Mouse (Mus musculus) lung, postnatal 14 days (tissue): ENCODE results near the gene Asf1b.

ENCODE experiments used
- DNase-seq: peaks from one replicate; pipeline ENCODE4 v3.0.0; 2021

Gene Asf1b

DNA sequence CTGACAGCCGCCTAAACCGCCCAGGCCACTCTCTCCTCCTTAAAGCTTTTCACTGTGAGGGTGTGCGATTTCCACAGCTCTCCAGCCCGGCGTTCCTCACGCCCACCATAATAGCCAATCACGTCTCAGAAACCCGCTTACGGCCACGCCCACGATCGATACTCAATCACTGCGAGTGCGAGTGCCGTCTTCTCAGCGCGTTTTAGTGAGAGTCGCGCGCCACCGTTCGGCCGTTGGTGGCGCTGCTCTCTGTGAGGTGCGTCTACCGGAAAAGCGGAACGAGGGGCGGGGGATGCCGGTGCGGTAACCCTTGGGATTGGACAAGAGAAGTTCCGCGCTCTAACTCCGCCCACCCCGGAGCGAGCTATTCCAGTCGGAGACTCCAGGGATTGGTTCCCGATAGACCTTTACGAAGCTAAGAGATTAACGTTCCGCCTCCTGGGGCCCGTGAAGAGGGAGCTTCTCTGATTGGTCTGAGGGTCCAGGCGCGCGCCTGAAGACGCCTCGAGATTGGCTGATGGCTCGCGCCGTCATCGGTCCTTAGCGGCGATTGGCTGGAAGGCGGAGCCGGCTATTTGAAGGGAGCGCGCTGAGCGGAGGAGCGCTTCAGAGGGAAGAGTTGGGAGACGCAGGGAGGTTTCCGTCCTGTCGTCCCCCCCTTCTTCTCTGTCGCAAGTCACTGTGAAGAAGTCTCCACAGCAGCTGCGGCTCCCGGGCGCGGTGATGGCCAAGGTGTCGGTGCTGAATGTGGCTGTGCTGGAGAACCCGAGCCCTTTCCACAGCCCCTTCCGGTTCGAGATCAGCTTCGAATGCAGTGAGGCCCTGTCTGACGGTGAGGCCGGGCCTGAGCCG, at the start of gene Asf1b, which contains the start of gene Gm10644:
TSS of gene Asf1b (plus strand) at position 402 of the 852 bp plus-strand sequence.
TSS of gene Gm10644 (minus strand) at position 100 of the 852 bp plus-strand sequence.
- peak; percentile 98 for DNase-seq

DNA sequence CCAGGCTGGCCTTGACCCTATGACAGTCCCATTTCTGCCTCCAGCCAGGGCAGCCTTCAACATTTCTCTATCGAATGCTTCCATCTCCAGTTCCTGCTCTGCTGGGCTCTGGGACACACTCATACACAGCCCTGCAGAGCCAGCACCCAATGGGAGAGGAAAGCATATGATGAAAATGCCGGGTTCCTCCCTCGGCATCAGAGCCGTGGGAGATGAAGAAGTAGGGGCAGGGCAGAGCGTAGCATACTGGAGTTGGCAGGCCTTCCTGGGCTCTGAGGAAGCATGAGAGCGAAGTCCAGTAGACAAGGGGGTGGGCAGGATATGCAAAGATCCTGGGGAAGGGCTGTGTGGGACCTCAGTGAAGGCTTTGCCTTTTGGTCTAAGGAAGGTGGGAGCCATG, 46.7 kb upstream of the Asf1b start:
- DNase-seq: no peak

DNA sequence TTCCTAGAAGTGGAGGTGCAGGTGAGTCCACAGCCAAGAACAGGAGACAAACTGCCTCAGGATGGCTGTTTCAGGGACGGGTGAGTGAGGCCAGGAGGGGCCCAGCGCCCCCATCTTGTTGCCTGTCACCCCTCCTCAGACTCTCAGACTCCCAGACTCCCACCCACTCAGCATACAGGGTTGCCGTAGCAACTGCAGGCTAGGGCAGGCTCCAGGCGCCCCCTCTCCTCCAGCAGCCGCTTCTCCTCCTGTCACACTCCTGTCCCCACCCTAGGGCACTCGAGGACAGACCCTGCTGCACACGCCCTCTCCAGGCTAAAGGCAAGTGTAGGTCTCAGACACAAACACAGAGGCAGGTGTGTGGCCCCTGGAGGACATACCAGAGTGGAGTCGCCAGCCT, 46.0 kb upstream of the Asf1b start:
- DNase-seq: no peak

DNA sequence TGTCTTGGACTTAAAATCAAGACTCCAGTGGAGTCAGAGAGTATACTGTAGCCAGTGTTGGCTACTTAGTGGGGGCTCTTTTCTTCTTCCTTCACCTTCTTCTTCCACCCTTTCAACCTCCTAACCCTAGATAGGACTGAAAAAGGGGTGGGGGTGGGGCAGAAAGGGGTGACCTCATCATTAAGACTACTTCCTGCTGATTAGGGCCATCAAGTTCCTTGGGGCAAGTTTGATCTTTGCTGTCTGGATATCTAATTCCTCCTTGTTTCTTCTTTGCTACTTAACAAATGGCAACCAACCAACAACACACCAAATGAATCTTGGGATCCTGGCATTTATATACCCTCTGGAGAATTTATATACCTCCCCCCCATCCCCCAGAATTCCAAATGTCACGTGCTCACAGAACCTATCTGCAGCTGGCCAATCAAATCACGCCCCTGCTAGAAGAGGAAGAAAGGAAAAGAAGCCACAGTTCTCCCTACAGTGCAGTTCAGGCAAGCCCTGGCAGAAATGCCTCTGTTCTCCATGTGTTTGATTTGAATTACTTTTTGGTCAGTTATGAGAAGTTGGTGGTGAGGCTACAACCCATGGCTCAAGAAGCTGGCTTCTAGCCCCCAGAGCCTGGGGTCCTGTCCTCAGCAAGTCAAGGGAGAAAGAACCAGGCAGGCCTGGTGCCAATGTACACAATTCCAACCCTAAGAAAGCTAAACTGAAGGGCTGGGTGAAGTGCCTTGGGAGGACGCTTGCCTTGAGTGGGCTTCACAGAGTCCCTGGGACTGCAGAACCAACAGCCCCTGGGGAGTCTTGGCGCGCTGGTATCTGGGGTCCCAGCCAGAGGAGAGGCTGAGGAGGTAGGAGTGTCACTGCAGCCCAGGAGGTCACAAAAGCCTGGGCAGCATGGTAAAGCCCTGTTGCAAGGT, 43.2 kb upstream of the Asf1b start:
- peak; percentile 30 for DNase-seq

DNA sequence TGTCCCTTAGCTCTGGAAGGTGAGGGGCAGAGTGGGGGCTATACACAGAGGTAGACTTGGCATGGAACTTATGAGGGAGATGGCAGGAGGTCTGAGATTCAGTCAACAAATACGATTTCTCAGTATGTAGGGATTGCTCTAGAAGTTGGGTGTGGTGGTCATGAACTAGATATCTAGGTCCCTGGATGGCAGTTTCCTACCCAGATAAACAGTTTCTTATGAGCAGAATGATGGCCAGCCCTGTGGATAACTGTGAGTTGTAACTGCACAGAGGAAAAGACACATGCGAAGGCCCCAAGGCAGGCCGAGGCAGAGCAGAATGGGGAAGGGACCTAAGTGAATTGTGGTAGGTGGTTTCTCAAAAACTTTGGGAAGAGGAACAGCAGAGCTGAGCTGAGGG, 41.1 kb upstream of the Asf1b start:
- DNase-seq: no peak

DNA sequence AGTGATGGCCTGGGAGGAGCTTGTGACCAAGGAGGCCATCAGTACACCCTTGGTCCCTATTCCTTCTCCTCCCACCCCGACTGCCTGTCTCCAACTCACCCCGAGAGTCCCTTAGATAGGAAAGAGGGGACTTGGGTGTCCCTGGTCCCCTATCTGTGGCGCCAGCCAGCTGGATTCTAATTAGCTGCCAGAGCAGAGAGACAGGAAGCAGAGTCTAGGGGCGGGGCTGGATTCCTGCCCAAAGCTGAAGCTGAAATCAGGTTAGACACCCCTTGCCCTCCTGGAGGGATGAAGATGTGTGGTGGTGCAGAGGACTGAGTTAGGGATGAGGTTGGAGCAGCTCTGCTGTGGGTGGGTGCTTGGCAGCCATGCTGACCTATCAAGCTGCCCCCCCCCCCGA, 40.4 kb upstream of the Asf1b start:
- peak; percentile 36 for DNase-seq

DNA sequence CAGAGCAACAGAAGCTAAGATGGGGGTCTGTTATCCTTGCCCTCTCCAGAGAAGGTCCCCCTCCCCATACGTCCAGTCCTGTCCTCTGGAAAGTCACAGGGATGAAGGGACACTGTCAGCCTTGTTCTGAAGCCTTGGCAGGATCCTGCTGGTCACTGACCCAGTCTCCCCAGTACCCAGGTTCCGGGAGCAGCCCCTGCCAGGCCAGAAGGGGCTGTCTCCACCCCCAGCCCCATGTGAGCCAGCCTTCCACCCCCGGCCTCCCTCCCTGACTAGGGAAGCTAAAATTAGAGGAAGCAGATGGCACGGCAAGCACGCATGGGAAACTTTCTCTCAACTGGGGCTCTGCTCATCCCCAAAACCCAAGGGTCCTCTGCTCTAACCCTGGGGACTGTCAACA, 39.3 kb upstream of the Asf1b start:
- DNase-seq: no peak

DNA sequence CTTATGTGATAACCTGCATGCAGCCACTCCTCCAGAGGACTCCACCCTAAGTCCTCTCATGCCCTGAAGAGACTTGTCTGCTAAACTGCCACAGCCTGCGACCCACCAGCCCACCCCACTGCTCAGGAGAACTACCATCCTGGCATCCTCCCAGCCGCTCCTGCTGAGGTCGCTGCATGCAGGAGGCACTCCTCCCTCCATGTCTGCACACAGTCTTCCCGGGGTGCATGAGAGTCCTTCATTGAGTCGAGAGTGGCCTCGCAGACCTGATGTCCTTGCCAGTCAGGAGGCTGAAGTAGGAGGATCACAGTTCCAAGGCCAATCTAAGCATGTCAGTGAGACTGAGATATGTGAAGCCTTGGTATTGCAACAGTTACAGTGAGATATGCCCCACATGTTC, 37.7 kb upstream of the Asf1b start:
- DNase-seq: no peak

DNA sequence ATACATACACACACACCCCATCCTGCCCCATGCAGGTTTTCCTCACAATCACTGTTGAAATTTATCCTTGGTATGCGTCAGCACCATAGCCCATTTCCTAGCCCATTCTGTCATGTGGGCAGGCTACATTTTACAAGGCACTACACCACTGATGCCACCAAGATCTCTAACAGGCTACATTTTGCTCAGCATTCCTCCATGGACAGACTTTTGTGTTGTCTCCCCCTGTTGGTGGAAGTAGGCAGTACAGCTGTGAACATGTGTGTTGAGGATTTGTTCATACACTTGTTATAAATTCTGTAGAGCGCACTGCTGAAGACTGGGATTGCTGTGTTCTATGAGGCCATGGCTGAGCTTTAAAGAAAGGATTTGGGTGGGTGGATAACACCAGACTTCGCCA, 33.7 kb upstream of the Asf1b start:
- DNase-seq: peak; percentile 89

DNA sequence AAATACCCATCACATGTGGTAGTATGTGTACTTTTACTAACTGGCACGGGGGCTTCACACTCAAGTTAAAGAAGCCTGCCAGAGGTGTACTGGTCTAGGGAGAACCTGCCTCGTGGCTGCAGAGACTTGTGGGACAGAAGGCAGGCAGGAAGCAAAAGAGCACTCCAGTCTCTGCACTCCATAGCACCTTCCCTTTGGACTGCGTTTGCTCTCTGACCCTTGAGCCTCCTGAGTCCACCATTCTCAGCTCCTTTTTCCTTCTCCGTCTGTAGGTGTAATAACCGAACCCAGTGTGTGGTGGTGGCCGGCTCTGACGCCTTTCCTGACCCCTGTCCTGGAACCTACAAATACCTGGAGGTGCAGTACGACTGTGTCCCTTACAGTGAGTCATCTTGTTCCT, 32.6 kb upstream of the Asf1b start:
- no peak for DNase-seq

DNA sequence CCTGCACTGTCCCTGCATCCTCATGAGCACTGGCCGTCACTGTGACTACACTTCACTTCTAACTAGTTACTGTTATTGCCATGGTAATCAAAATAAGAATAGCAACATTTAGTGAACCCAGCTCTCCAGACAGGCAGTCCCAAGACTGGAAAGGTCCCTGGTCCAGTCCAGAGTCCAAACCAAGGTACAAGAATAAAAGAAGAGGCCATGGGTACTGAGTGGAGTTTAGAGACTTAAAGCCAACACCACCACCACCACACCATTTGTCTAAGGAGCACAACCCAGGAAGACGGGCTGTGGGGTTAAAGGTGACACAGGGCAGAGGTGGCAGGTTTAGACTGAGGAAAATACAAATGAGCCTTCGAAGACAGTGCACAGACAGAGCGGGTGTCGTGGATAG, 30.7 kb upstream of the Asf1b start:
- no peak for DNase-seq

DNA sequence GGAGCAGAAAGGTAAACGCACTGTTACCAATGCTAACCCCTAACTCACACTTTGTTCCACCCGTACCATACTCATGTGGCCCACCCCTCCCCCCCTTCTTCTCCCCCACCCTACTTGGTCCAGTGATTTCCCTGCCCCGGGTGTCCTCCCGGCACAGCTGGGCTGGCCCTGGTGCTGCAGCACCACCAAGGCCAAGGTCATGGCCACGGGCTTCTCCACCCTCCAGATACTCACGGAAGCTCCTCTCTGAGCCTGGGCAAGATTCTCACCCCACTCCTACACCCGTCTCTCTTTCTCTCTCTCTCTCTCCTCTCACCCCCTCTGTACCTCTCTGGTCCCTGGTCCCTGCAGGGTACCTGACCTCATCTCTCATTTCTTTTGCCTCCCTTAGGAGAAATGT, 29.0 kb upstream of the Asf1b start:
- DNase-seq: no peak

DNA sequence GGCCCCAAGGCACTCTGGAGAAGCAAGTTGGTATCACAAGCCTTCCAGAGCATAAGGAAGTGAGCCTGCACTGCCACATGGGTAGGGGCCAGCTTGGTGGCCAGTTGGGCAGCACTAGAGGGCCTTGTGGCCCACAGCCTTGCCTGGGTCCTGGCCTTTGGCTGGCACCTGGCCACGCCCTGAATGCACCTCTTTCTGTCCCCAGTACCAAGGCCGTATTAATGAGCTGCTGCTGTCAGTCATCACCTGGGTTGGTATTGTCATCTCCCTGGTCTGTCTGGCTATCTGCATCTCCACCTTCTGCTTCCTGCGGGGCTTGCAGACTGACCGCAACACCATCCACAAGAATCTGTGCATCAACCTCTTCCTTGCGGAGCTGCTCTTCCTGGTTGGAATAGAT, 21.1 kb upstream of the Asf1b start:
- no peak for DNase-seq

DNA sequence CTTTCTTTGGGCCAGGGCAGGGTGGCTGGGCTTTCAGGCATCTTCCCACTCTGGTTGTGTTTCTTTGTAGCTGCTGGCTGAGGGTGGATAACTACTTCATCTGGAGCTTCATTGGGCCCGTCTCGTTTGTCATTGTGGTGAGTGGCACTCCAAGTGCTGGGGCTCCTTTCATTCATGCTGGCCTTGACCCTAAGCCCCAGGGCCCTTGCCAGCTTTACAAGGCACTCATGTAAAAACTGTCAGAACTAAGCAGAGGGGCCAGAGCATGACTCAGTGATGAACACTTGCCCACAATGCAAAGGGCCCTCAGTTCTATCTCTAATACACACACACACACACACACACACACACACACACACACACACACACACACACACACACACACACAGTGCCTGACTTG, 20.3 kb upstream of the Asf1b start:
- DNase-seq: no peak

DNA sequence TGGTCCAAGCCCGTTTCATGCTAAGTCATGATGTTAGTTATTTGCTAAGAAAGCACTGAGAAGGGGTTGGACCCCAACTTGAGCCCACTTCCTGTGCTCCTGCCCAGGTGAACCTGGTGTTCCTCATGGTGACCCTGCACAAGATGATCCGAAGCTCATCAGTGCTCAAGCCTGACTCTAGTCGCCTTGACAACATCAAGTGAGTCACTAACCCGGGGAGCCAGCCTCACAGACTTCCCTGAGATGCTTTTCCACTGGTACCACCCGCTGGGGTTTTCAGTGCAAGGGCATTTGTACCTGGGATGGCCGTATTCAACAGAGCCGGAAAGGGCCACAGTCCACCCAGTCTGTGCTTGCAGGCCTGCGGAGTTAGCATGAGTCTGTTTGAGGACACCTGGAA, 19.9 kb upstream of the Asf1b start:
- DNase-seq: no peak

DNA sequence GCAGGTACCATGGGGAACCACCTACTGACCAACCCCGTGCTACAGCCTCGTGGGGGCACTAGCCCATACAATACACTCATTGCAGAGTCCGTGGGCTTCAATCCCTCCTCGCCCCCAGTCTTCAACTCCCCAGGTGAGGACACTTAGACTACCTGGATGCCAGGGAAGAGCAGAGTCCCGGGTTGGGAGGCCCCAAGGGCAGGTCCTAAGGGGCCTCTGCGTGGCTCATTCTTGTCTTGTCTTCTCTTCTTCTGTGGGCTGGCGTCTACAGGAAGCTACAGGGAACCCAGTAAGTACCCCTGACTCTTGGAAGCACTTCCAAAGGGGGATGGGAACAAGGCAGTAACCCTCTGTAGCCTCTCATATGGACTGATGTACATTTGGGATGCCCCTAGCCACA, 17.7 kb upstream of the Asf1b start:
- DNase-seq: no peak

DNA sequence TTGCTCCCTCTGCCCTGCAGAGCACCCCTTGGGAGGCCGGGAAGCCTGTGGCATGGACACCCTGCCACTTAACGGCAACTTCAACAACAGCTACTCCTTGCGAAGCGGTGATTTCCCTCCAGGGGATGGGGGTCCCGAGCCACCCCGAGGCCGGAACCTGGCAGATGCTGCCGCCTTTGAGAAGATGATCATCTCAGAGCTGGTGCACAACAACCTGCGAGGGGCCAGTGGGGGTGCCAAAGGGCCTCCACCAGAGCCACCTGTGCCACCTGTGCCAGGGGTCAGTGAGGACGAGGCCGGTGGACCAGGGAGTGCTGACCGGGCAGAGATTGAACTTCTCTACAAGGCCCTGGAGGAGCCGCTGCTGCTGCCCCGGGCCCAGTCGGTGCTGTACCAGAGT, 17.0 kb upstream of the Asf1b start:
- DNase-seq: no peak

DNA sequence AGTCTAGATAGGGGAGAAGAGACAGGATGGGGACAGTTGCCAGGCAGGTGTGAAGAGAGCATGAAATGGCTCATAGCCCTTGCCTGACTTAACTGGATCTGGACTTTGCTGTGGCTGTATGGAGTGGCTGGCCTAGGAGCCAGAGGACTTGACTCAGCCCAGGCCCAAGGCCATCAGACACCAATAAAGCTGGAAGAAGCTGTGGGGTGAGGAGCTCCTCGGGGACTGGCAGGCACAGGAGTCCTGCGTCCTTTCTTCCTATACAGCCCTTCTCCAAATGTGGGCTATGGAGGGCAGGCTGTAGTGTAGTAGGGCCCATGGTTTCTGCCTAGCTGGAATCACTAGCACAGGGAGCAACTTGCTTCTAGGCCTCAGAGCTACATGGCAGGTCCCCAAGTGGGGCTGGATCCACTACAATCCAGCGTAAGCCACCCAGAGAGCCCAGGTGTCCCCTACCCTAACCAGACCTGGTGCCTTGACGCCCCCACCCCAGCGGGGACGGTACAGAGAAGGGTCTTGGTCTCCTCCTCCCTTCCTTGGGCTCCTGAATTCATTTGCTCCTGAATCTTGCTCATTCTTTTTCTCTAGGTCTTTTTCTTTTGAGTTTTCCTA, 14.1 kb upstream of the Asf1b start:
- DNase-seq: no peak

DNA sequence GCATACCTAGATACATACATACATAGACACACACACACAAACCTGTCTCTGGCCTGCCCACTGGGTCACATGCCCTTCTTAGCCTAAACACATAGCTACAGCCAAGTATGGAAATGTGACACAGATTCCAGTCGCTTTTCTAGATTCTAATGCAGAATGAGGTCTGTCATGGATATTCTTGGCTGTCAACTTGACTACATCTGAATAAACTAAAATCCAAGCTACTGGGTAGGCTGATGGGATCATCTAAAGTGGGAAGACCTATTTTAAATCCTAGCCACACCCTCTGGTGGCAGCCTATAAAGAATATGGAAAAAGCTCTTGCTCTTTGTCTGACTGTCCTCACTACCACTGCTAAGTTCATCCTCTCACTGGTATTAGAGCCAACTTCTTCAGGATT, 12.9 kb upstream of the Asf1b start:
- no peak for DNase-seq

DNA sequence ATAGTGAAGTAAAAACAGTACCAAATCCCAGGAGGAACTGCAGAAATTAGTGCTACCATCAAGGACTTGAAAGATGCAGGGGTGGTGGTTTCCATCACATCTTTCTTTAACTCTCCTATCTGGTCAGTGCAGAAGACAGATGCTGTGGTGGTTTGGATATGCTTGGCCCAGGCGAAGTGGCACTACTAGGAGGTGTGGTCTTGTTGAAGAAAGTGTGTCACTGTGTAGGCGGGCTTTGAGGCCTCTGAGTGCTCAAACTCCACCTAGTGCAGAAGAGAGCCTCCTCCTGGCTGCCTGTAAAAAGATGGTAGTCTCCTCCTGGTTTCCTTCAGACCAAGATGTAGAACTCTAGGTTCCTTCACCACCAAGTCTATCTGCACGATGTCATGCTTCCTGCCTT, 9.8 kb upstream of the Asf1b start:
- no peak for DNase-seq

DNA sequence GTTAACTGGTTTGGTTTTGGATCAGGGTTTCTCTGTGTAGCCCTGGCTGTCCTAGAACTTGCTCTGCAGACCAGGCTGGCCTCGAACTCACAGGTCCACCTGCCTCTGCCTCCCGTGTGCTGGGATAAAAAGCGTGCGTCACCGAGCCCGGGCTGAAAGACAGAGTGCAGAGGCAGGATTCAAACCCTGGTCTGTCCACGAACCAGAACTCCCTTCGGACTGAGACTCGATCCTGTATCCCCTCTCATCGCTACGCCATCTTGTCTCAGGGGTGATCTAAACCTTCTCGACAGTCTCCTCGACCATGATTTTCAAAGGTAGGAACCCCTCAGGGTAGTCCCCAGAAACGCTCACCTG, 580 bp upstream of the Asf1b start:
- DNase-seq: no peak

DNA sequence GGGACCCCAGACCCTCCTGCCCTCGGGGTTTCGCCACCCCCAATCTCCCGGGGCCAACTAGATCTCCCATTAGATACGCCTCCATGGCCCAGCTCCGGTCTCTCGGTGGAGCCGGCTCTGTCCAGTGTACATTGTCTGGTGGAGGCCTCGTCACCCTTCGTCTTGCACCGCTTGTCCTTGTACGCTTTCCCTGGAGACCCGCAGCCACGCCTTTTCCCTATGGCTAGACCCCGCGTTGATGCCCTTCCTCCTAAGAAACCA, 581 bp downstream of the Asf1b start:
- no peak for DNase-seq

DNA sequence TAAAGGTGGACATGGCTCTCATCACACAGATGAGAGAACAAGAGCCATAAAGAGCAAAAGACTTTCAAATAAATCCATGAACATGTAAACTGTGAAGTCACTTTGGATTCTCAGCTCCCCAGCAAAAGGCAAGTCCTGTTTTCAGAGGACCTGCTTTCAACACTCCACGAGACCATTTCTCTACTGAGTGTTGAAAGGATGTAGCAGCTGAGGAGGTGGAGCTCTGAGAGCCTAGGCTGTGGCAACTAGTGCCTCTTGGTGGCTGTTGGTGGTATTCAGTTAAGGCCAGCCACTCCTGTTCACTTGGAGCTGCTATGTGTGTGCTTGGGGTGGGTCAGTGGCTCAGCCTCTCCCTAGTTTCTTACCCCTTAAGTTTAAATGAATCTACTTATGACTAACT, 1.5 kb downstream of the Asf1b start:
- DNase-seq: no peak
